Mouse (Mus musculus) kidney, adult 2 months (tissue): ENCODE measurements around the gene Ppp1r12b. TPM values are rescaled to one million over a fixed set of nuclear protein-coding genes. Genes with fewer than 3 reads are reported as not detected.
A peak's percentile ranks its signal among the peaks of the same experiment; 100 is the strongest.

ENCODE experiments used
- DNase-seq: peaks from one replicate; pipeline ENCODE4 v3.0.0; 2021
- H3K27ac ChIP-seq: fragments of 200-500 bp; 2 replicates; pipeline ENCODE4 v1.5.1; 2012; ENCODE audit warnings: low read depth, low read length, control low read depth, inconsistent platforms; ENCODE audit not compliant: insufficient read depth
- H3K27me3 ChIP-seq: fragments of 200-500 bp; replicated peaks from 2 replicates; pipeline ENCODE4 v1.6.1; 2012; ENCODE audit warnings: mild to moderate bottlenecking, moderate library complexity, low read length, inconsistent platforms; ENCODE audit not compliant: control insufficient read depth, insufficient read depth
- H3K36me3 ChIP-seq: fragments of 200-500 bp; 2 replicates; pipeline ENCODE4 v1.6.1; 2012; ENCODE audit warnings: mild to moderate bottlenecking, moderate library complexity, low read length, inconsistent platforms; ENCODE audit not compliant: control insufficient read depth, insufficient read depth
- H3K4me1 ChIP-seq: fragments of 200-500 bp; 2 replicates; pipeline ENCODE4 v1.6.1; 2011; ENCODE audit warnings: low read length; ENCODE audit not compliant: control insufficient read depth, insufficient read depth
- H3K4me3 ChIP-seq: fragments of 200-500 bp; 2 replicates; pipeline ENCODE4 v1.5.1; 2011; ENCODE audit warnings: mild to moderate bottlenecking, low read depth, low read length, control low read depth; ENCODE audit not compliant: insufficient read depth
- CTCF ChIP-seq: fragments of 200-500 bp; conservative IDR thresholded peaks from 2 replicates; pipeline ENCODE4 v1.5.1; 2011; ENCODE audit warnings: low read depth, mild to moderate bottlenecking, control low read depth, low read length, moderate library complexity, mixed read lengths; ENCODE audit not compliant: insufficient read depth, insufficient read length
- POLR2A ChIP-seq: fragments of 200-500 bp; IDR thresholded peaks from one replicate; pipeline ENCODE4 v1.6.1; 2011; ENCODE audit warnings: low read depth, low read length, control low read depth
- WGBS: fragments of 180-500 bp; shearing (Covaris S2); methylation state at CpG from one replicate; pipeline ENCODE4 v1.1.7; 2018; 5-methylcytosine and 5-hydroxymethylcytosine counted together
- polyA plus RNA-seq: library from polyadenylated mRNA; depleted of rRNA; stranded (reverse); fragments of >200 nt; gene quantifications from 2 replicates; pipeline ENCODE4 v1.2.3, GENCODE M21; 2012

Gene Ppp1r12b
- polyA plus RNA-seq, 1 experiment, result 5.6 TPM

DNA sequence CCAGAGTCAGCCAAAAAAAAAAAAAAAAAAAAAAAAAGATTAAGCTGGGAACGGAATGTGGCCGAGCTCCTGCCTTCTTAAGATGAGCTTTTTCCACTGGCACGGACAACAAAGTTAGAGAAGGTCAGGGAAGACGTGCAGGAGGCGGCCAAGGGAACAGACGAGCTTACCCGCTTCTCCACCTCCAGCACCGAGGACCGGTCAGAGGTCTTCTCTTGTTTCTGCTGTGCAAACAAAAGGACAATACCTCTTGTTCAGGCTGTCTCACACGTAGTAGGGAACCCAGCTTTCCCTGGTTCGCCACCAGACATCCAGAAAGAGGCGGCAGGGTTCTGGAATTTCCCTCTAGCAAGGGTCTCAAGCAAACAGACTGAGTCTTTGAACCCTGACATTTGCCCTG lies 182.5 kb downstream of the Ppp1r12b start:
- no peaks in the 10 kb centered on the region for H3K27me3 ChIP-seq
- no peak for TF ChIP-seq CTCF
- TF ChIP-seq POLR2A, result no peak
- WGBS, result 50% methylated on average over 12 of the region's 12 CpGs
- DNase-seq, result no peak
- no peaks in the 10 kb centered on the region for H3K36me3 ChIP-seq
- H3K4me3 ChIP-seq, result no peak overlapping the region
- peaks cover 11% of the 10 kb centered on the region; the same call in 1 of the 2 replicates for H3K4me1 ChIP-seq
- H3K27ac ChIP-seq, result peak overlapping the region; percentile 78

DNA sequence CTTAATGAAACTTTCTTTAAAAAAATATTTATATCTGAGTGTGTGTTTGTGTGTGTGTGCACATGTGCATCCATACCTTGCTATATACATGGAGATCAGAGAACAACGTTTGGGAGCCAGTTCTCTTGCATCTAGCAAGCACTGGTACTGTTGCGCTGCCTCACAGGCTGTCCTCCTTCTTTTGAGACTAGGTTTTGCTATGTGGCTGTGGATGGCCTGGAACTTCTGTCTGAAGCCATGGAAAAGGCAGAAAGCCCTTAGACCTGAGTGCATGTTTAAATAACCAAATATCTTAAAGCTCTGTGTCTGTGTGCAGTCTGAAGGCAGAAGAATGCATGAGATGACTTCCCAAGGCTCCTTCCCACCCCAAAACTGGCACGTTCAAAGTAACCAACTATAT lies 182.9 kb downstream of the Ppp1r12b start:
- TF ChIP-seq POLR2A, result no peak
- TF ChIP-seq CTCF, result no peak
- Histone ChIP-seq H3K4me1 (peaks cover 11% of the 10 kb centered on the region; the same call in 1 of the 2 replicates), H3K27me3 (no peaks in the 10 kb centered on the region), H3K36me3 (no peaks in the 10 kb centered on the region), H3K27ac (0 out of 2 replicates have a peak overlapping the region, but pooled peaks have one; percentile 6), H3K4me3 (no peak overlapping the region)
- WGBS, result 68% methylated on average over 3 of the region's 3 CpGs
- DNase-seq, result no peak

DNA sequence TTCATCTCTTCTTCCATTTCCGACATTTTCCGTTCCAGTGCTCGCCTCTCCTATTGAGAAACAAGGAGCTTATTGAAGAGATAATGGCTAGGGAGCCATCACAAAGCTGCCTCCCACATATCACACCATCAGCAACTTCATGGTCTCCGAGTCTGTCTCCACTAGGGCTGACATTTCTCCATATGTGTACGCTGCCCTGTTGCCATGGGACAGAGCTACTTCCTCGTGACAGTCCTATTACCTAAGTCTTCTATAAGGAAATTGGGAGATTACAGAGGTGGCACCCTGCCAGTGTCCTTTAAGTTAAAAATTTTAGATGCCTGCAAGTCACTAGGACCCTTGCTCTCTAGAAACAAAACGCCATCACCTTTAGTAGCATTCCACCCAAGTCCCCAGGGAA lies 183.7 kb downstream of the Ppp1r12b start:
- peak overlapping the region; percentile 67; the same call in 1 of the 2 replicates for H3K27ac ChIP-seq
- TF ChIP-seq POLR2A, result no peak
- no peak for TF ChIP-seq CTCF

DNA sequence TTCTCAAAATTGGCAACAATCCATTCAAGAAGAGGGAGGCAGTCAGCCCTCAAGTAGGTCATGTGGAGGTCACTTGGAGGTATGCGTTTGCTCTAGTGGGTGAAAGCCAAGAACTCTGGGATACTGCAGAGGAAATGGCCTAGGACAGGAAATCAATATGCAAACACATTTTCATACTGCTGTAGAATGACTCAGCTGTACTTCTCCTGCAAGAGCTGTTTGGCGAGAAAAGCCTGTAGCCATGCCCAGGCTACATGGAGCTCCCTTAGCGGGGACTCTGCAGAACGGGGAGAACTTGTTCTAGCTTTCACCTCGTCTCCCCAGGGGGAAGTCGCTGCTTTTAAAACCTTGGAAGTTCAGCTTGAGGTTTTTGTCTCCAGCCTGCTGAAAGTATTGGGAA lies 184.4 kb downstream of the Ppp1r12b start:
- Histone ChIP-seq H3K4me3 (no peak overlapping the region), H3K36me3 (no peaks in the 10 kb centered on the region), H3K27ac (peak overlapping the region; percentile 67), H3K27me3 (no peaks in the 10 kb centered on the region), H3K4me1 (peaks cover 11% of the 10 kb centered on the region; the same call in 1 of the 2 replicates)
- TF ChIP-seq CTCF (no peak), POLR2A (no peak)
- WGBS, result 48% methylated on average over 6 of the region's 6 CpGs
- DNase-seq, result peak; percentile 74

More for the DNA sequence above, 183.7 kb downstream of the Ppp1r12b start:
- Histone ChIP-seq H3K36me3 (no peaks in the 10 kb centered on the region), H3K4me3 (no peak overlapping the region), H3K27me3 (no peaks in the 10 kb centered on the region), H3K4me1 (peaks cover 11% of the 10 kb centered on the region; the same call in 1 of the 2 replicates)
- WGBS, result 92% methylated on average over 7 of the region's 7 CpGs
- DNase-seq, result no peak

DNA sequence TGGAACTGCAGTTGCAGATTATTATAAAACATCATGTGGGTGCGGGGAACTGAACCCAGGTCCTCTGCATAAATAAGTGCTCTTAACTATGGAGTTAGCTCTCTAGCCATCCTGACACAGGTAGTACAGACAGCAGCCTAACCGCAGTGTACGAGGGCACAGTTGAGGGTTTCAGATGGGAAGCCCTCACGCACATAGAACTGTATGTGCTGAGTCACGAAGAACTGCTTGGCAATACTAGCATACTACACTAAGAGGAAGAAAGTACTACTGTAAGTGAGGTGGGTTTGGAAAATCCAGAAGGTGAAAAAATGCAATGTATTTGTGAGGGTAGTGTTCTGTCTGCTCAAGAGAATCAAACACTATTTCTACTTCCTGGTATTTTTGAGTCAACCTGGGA lies 185.4 kb downstream of the Ppp1r12b start:
- 97% methylated on average over 5 of the region's 5 CpGs for WGBS
- no peak for TF ChIP-seq POLR2A
- no peak for TF ChIP-seq CTCF
- H3K27ac ChIP-seq, result no peak overlapping the region
- H3K36me3 ChIP-seq, result no peaks in the 10 kb centered on the region
- no peaks in the 10 kb centered on the region for H3K27me3 ChIP-seq
- H3K4me3 ChIP-seq, result no peak overlapping the region
- DNase-seq, result no peak
- peaks cover 11% of the 10 kb centered on the region; the same call in 1 of the 2 replicates for H3K4me1 ChIP-seq

DNA sequence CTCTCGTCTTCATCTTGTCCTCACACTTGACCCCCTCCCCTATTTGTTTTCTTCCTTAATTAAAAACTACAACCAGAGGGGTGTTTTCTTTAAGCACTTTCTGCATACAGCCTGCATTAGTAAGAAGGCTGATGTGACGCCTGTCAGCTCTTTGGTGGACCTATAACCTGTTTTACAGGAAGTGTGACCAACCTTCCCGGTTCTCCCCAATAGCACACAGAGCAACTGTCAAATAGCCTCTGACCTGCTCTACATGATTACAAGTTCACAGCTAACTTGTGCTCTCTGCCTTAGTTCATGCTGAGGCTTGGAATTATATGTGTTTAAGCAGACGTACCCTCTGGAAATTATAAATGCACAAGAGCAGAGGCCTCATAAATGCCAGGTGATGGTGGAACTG lies 189.3 kb downstream of the Ppp1r12b start:
- Histone ChIP-seq H3K36me3 (no peaks in the 10 kb centered on the region), H3K27me3 (no peaks in the 10 kb centered on the region), H3K4me3 (no peak overlapping the region), H3K27ac (no peak overlapping the region), H3K4me1 (no peaks in the 10 kb centered on the region)
- 79% methylated on average over 4 of the region's 4 CpGs for WGBS
- DNase-seq, result no peak
- TF ChIP-seq CTCF, result no peak
- no peak for TF ChIP-seq POLR2A

DNA sequence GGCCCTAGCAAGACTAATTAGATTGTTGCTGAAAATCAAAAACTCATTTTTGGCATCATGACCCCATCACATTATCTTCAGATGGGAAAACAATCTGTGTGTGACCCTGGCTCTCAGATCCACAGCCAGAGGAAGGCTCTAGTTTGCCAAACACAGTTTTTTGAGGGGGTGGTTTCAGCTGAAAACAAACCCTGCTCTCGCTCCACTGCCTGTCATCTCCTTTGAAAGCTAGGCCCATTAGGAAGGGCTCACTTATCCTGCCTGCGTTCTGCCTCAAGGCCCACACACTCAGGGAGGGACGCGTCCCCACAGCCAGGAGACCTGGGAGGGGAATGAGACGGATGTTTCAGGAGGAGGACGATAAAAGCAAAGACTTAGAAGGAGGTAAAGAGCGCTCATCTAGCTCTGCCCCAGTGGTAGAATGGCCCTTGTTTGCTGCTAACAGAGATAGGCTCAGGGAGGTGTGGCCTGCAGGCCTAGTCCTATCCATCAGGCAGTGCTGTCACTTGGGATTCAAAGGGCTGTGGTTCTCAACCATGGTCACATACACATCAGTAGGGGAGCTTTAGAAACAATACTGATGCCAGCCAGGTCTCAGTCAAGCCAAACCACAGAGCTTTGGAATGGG lies 190.8 kb downstream of the Ppp1r12b start:
- no peak for DNase-seq
- 73% methylated on average over 7 of the region's 7 CpGs for WGBS
- no peaks in the 10 kb centered on the region for H3K27me3 ChIP-seq
- TF ChIP-seq CTCF (no peak), POLR2A (no peak)
- no peaks in the 10 kb centered on the region for H3K36me3 ChIP-seq
- H3K4me3 ChIP-seq, result no peak overlapping the region
- no peak overlapping the region for H3K27ac ChIP-seq
- no peaks in the 10 kb centered on the region for H3K4me1 ChIP-seq
